Mouse (Mus musculus): ENCODE data around the gene Arhgap44. TPM values are rescaled to one million over a fixed set of nuclear protein-coding genes. Genes with fewer than 3 reads are reported as not detected.

Arhgap44 gene
- polyA plus RNA-seq, 1 experiment from 2014 or later: 4.1 TPM

DNA sequence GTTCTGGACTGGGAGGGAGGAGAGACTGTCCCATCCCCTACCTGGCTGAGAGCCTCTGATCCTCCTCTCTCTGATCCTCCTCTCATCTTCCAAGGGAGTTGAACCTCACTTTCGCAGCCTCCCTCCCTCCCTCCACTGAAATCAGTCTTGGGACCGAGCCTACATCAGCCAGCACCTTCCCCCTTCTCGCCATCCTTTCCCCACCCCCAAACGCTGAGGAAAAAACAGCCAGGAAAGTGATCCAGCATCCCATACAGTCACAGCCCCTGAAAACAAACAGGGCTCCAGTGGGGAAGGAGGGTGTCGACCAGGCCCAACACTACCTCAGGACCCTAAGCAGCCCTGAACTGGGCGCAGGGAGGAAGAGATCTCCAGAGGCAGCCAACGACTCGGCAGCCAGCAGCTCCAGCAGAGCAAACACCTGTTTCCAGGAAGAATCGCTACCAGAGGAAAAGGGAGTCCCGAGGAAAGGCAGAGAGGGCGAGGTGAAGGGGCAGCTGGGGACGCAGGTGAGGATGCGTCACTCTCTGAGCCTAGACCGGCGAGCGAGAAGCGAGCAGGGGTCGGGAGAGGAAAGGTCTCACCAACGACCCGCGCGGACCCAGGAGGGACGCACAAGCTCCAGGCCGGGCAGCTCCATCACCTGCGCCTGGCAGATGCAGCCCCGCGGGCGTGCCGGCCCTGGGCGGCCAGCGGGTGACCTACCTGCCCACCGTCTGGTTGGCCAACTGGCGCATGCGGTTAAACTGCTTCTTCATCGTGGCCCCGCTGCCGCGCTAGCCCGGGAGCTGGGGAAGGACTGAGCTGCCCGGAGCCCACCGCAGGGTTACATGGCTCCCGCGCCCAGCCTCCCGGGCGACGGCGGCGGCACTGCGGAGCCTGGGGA is 637 bp downstream of the Arhgap44 start:
- H3K4me3 ChIP-seq (replicated peaks): peak overlapping the region; percentile 91
- ATAC-seq (ENCODE audit: insufficient number of reproducible peaks, insufficient read depth, low FRiP score, low TSS enrichment, low read depth): peak; percentile 49
- H3K4me2 ChIP-seq: peak overlapping the region; percentile 94
- no peaks in the 10 kb centered on the region for H3K36me3 ChIP-seq
- H3K27ac ChIP-seq: no peak overlapping the region
- peaks cover 14% of the 10 kb centered on the region for H3K4me1 ChIP-seq (replicated peaks)
- H3K9me3 ChIP-seq: 0 out of 2 replicates have a peak, but pooled peaks cover 4% of the 10 kb centered on the region
- under 1% methylated on average over 49 of the region's 49 CpGs for WGBS
- H3K27me3 ChIP-seq: peaks cover 32% of the 10 kb centered on the region
- H3K9ac ChIP-seq (replicated peaks): peak overlapping the region; percentile 83

- 55% methylated on average over 7 of the region's 7 CpGs for WGBS
These were observed 1.5 kb downstream of the Arhgap44 start for GRCm38 (mm10) chr11:65160991-65161880.

DNA sequence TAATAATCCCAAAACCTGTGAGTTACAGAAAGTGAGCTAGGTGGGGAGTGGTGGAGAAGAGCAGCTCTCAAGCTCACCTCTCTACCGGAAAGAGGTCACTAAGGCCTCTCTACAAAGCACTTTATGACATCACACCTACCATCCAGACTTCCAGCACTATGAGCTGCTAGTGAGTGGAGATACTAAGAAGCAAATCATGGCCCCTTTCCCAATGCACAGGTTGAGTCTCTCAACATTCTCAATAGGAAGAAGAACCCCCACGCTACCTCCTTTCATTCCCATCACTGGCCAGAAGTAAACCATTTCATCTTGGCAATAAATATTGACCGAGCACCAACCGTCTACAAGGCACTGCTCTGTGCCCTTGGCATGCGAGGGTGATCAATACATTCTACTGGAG is 3.0 kb downstream of the Arhgap44 start, which contains the start of gene 1700086D15Rik:
1700086D15Rik (minus strand) TSS at position 101 of the 400 bp plus-strand sequence.
- Histone ChIP-seq H3K9ac (replicated peaks) (no peak within 1 kb of the TSS), H3K4me1 (replicated peaks) (peaks cover 14% of the 10 kb centered on the region), H3K4me3 (replicated peaks) (no peak within 1 kb of the TSS), H3K36me3 (no peaks in the 10 kb centered on the region), H3K27me3 (peaks cover 32% of the 10 kb centered on the region), H3K27ac (no peak within 1 kb of the TSS), H3K9me3 (0 out of 2 replicates have a peak, but pooled peaks cover 4% of the 10 kb centered on the region), H3K4me2 (no peak within 1 kb of the TSS)
- ATAC-seq (ENCODE audit: insufficient number of reproducible peaks, insufficient read depth, low FRiP score, low TSS enrichment, low read depth): no peak
- WGBS: 93% methylated on average over 5 of the region's 5 CpGs

More at GRCm38 (mm10) chr11:65160991-65161880, 1.5 kb downstream of the Arhgap44 start:
- peaks cover 14% of the 10 kb centered on the region for H3K4me1 ChIP-seq (replicated peaks)
- H3K9me3 ChIP-seq: 0 out of 2 replicates have a peak, but pooled peaks cover 4% of the 10 kb centered on the region
- H3K9ac ChIP-seq (replicated peaks): peak overlapping the region; percentile 83; the same call in 1 of the 2 replicates
- ATAC-seq (ENCODE audit: insufficient number of reproducible peaks, insufficient read depth, low FRiP score, low TSS enrichment, low read depth): no peak
- no peak overlapping the region for H3K27ac ChIP-seq
- peak overlapping the region; percentile 94 for H3K4me2 ChIP-seq
- peak overlapping the region; percentile 91; the same call in 1 of the 2 replicates for H3K4me3 ChIP-seq (replicated peaks)
- H3K36me3 ChIP-seq: no peaks in the 10 kb centered on the region
- peaks cover 32% of the 10 kb centered on the region for H3K27me3 ChIP-seq

GRCm38 (mm10) chr11:65158658-65158990 is 4.1 kb downstream of the Arhgap44 start:
- Histone ChIP-seq H3K36me3 (no peaks in the 10 kb centered on the region), H3K27ac (no peak overlapping the region), H3K4me2 (no peak overlapping the region), H3K4me1 (replicated peaks) (peaks cover 14% of the 10 kb centered on the region), H3K9me3 (0 out of 2 replicates have a peak, but pooled peaks cover 4% of the 10 kb centered on the region), H3K27me3 (peaks cover 32% of the 10 kb centered on the region), H3K4me3 (replicated peaks) (no peak overlapping the region), H3K9ac (replicated peaks) (no peak overlapping the region)
- ATAC-seq (ENCODE audit: insufficient number of reproducible peaks, insufficient read depth, low FRiP score, low TSS enrichment, low read depth): no peak
- 94% methylated on average over 5 of the region's 5 CpGs for WGBS

- Histone ChIP-seq H3K27me3 (peaks cover 29% of the 10 kb centered on the region), H3K36me3 (no peaks in the 10 kb centered on the region), H3K4me1 (replicated peaks) (peaks cover 14% of the 10 kb centered on the region), H3K4me3 (replicated peaks) (no peak overlapping the region), H3K27ac (no peak overlapping the region), H3K4me2 (no peak overlapping the region), H3K9ac (replicated peaks) (no peak overlapping the region), H3K9me3 (0 out of 2 replicates have a peak, but pooled peaks cover 4% of the 10 kb centered on the region)
- 87% methylated on average over 20 of the region's 20 CpGs for WGBS
- ATAC-seq (ENCODE audit: insufficient number of reproducible peaks, insufficient read depth, low FRiP score, low TSS enrichment, low read depth): no peak
These were observed 4.6 kb downstream of the Arhgap44 start for GRCm38 (mm10) chr11:65157966-65158657.

GRCm38 (mm10) chr11:65153006-65153405 is 9.8 kb downstream of the Arhgap44 start:
- no peaks in the 10 kb centered on the region; the same call in none of the 2 replicates for H3K4me1 ChIP-seq (replicated peaks)
- 68% methylated on average over 5 of the region's 5 CpGs for WGBS
- H3K27ac ChIP-seq: no peak overlapping the region
- no peaks in the 10 kb centered on the region for H3K27me3 ChIP-seq
- ATAC-seq (ENCODE audit: insufficient number of reproducible peaks, insufficient read depth, low FRiP score, low TSS enrichment, low read depth): no peak
- H3K9me3 ChIP-seq: no peaks in the 10 kb centered on the region
- H3K4me3 ChIP-seq (replicated peaks): no peak overlapping the region
- H3K9ac ChIP-seq (replicated peaks): no peak overlapping the region
- H3K4me2 ChIP-seq: no peak overlapping the region
- no peaks in the 10 kb centered on the region for H3K36me3 ChIP-seq

DNA sequence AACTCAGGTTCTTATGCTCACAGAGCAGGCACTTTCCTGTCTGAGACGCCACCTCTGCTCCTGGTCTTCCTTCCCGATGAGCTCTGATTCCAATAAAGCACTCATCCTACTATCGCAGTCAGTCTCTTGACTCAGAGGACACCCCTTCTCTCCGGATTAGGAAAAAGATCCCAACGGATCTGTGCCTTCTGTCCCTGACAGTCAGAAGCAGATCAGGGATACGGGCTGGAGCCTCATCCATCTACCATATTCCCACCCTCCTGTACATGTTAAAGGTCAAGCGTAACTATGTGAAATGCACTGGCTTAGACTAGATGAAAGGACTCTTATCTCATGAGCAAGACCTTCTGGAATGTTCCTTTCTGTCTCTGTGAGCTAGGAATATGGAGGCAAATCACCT is 14.3 kb downstream of the Arhgap44 start:
- no peak overlapping the region for H3K4me3 ChIP-seq (replicated peaks)
- H3K36me3 ChIP-seq: no peaks in the 10 kb centered on the region
- 83% methylated on average over 7 of the region's 7 CpGs for WGBS
- no peak for ATAC-seq (ENCODE audit: insufficient number of reproducible peaks, insufficient read depth, low FRiP score, low TSS enrichment, low read depth)
- no peak overlapping the region for H3K9ac ChIP-seq (replicated peaks)
- H3K4me1 ChIP-seq (replicated peaks): peaks cover 2% of the 10 kb centered on the region; the same call in 1 of the 2 replicates
- H3K9me3 ChIP-seq: no peaks in the 10 kb centered on the region
- H3K4me2 ChIP-seq: no peak overlapping the region
- no peak overlapping the region for H3K27ac ChIP-seq
- H3K27me3 ChIP-seq: no peaks in the 10 kb centered on the region

GRCm38 (mm10) chr11:65142838-65143417 is 19.8 kb downstream of the Arhgap44 start:
- no peak overlapping the region for H3K27ac ChIP-seq
- H3K4me3 ChIP-seq (replicated peaks): no peak overlapping the region
- H3K9ac ChIP-seq (replicated peaks): no peak overlapping the region
- ATAC-seq (ENCODE audit: insufficient number of reproducible peaks, insufficient read depth, low FRiP score, low TSS enrichment, low read depth): no peak
- no peaks in the 10 kb centered on the region for H3K9me3 ChIP-seq
- no peak overlapping the region for H3K4me2 ChIP-seq
- WGBS: 73% methylated on average over 4 of the region's 4 CpGs
- no peaks in the 10 kb centered on the region for H3K27me3 ChIP-seq
- no peaks in the 10 kb centered on the region for H3K36me3 ChIP-seq
- H3K4me1 ChIP-seq (replicated peaks): 0 out of 2 replicates have a peak, but pooled peaks cover 2% of the 10 kb centered on the region

- Histone ChIP-seq H3K36me3 (no peaks in the 10 kb centered on the region), H3K9ac (replicated peaks) (no peak overlapping the region), H3K4me2 (no peak overlapping the region), H3K9me3 (no peaks in the 10 kb centered on the region), H3K27me3 (no peaks in the 10 kb centered on the region), H3K4me3 (replicated peaks) (no peak overlapping the region), H3K4me1 (replicated peaks) (0 out of 2 replicates have a peak, but pooled peaks cover 2% of the 10 kb centered on the region), H3K27ac (no peak overlapping the region)
- ATAC-seq (ENCODE audit: insufficient number of reproducible peaks, insufficient read depth, low FRiP score, low TSS enrichment, low read depth): no peak
- WGBS: 92% methylated on average over 3 of the region's 3 CpGs
These were observed 23.7 kb downstream of the Arhgap44 start for GRCm38 (mm10) chr11:65139030-65139429.

- no peaks in the 10 kb centered on the region for H3K4me1 ChIP-seq (replicated peaks)
- H3K36me3 ChIP-seq: no peaks in the 10 kb centered on the region
- ATAC-seq (ENCODE audit: insufficient number of reproducible peaks, insufficient read depth, low FRiP score, low TSS enrichment, low read depth): no peak
- no peak overlapping the region for H3K27ac ChIP-seq
- H3K9me3 ChIP-seq: no peaks in the 10 kb centered on the region
- WGBS: 86% methylated on average over 2 of the region's 2 CpGs
- no peaks in the 10 kb centered on the region for H3K27me3 ChIP-seq
- H3K4me3 ChIP-seq (replicated peaks): no peak overlapping the region
- H3K9ac ChIP-seq (replicated peaks): no peak overlapping the region
- H3K4me2 ChIP-seq: no peak overlapping the region
These were observed 25.6 kb downstream of the Arhgap44 start for GRCm38 (mm10) chr11:65137145-65137652.

All from limb, embryonic 12.5 days (tissue).